Mouse (Mus musculus) CD4-positive, CD25-positive, alpha-beta regulatory T cell, adult 9 weeks (primary cell): ENCODE measurements around the gene Cldn17. TPM values are rescaled to one million over a fixed set of nuclear protein-coding genes. Genes with fewer than 3 reads are reported as not detected.

Experiments
- polyA plus RNA-seq: library from polyadenylated mRNA; unstranded; fragments of 100-300 nt; shearing (Covaris generic); gene quantifications from one replicate; pipeline ENCODE4 v1.2.1, GENCODE M21; 2017

Gene Cldn17
- not detected for polyA plus RNA-seq

DNA sequence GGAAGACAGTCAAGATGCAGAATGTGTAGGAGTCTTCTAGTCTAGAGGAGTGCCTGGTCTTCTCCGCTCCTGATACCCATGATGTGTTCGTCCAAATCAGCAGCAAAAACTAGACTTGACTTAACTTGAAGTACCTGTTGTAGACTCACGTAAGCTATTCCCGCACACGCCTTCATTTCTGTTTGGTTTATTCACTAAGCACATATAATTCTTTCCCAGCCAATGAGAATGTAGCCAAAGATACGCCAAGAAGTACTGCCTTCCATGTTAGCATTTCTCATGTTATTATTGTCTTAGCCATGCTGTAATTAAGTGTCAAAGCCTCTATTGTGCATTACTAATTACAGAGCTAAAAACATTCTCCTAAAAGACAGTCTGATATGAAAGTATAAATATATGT, at the start of gene Cldn17:
TSS of gene Cldn17 (minus strand) at position 101 of the 400 bp plus-strand sequence.

Other genes with a start within 250 kb of the Cldn17 start
- gene Grik1, start 216.7 kb downstream of the Cldn17 start, polyA plus RNA-seq = 0.11 TPM
- not detected for gene Cldn8, start 56.2 kb upstream of the Cldn17 start, polyA plus RNA-seq
- gene Krtap24-1, start 105.3 kb upstream of the Cldn17 start, polyA plus RNA-seq = not detected
- gene 2310079G19Rik, start 120.7 kb upstream of the Cldn17 start, polyA plus RNA-seq = not detected
- not detected for gene Krtap26-1, start 140.8 kb upstream of the Cldn17 start, polyA plus RNA-seq
- gene Krtap27-1, start 164.7 kb upstream of the Cldn17 start, polyA plus RNA-seq = not detected
- not detected for gene 2310061N02Rik, start 201.0 kb upstream of the Cldn17 start, polyA plus RNA-seq
- gene Krtap13-1, start 221.9 kb upstream of the Cldn17 start, polyA plus RNA-seq = not detected
- gene Krtap13, start 244.7 kb upstream of the Cldn17 start, polyA plus RNA-seq = not detected